Mouse (Mus musculus): Measurements from ENCODE around the gene Dgkz.

The Dgkz gene

DNA sequence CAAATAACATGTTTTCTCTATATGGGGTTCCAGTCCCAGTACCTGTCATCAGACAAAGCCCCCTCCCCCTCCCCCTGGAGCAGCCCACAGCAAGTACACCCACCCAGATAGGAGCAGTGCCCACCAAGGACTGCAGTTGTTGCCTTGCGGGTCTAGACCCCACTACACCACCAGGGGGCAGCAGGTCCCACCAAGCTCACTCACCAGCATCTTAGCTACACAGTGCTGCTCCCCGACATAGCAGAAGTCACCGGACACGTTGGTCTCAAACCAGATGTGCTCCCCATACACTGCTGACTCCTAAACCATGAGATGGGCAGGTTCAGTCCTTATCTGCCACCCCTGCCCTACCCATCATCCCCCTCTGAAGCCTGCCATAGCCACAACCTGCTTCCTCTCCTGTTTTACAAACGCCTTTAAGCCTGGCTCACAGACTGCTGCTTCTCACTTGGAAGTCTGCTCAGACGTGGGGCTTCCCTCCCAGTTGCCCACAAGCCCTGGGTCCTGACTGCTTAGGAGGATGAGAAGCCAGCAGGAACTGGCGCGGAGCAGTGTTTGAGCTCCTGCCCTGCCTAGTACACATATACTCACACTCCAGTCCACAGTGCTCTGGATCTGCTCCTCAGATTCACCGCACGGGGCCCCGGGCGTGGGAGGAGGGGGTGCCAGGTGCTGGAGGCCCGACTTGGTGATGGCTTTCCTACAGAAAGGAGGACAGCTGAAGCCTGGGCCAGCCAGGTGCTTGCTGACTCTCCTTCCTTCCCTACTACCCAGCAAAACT, 31.3 kb downstream of the Dgkz start:
- ATAC-seq (ENCODE audit: insufficient number of reproducible peaks, low FRiP score, low TSS enrichment): 0 out of 2 replicates have a peak, but pooled peaks have one; percentile 36

DNA sequence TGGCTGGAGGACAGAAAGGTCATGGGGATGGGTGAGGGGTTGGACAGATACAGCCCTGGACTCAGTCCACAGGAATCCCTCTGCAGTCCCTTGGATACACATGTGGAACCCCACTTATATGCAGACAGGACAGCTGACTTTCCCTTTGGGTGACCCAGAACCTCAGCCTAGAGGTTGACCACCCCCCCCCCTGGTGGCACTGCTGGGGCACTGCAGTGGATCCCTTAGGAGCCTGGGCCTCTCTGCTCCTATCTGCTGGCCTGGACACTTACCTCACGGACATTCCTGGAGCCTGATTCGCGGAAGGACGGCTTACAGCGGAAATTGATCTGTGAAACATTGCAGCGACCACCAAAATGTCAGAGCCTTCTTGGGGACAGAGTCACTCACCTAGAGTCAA, 33.3 kb downstream of the Dgkz start:
- no peak for ATAC-seq (ENCODE audit: insufficient number of reproducible peaks, low FRiP score, low TSS enrichment)

DNA sequence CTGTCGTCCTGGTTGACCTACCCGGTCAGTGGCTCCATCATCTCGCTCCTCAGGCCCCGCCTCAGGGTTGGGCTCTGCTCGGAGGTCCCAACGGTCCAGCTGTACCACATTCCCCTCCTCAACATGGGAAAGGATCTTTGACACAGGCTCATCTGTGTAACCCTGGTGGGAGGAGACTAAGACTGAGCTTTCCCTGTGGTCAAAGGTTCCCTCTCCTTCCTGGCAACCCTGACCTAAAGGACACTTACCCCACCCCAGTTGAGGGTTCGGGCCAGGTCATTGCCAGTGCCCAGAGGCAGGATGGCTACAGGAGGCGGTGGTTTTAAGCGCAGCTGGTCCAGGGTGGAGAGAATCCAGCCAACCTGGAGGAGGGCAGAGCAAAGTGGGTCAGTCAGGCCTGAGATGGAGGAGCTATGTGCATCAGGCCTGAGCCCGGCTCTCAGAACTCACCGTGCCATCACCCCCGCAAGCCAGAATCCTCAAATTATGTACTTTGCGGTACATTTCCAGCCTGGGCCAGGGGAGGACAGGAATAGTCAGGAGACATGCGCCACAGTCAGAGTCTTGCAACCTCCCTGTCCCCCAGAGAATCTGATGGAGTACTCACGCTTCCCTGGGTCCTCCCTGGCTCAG, 36.2 kb downstream of the Dgkz start:
- no peak for ATAC-seq (ENCODE audit: insufficient number of reproducible peaks, low FRiP score, low TSS enrichment)

DNA sequence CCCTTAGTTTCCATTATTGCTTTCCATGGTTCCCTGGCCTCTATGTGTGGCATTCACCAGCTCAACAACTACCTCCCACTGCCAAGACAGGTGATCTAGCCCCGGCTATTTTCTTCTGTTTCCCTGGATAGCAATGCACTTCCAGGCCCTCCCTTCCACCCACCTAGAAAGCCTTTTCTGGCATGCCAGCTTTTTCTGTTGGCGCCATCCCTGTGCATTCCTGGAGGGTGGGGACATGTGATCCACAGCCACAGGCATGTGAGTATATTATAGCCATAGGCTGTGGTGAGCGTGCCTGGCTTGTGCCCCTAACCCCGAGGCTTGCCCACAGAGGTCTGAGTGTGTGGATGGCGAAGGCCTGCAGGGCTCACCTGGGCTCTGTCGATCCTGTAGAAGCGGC, 39.5 kb downstream of the Dgkz start:
- ATAC-seq (ENCODE audit: insufficient number of reproducible peaks, low FRiP score, low TSS enrichment): no peak

DNA sequence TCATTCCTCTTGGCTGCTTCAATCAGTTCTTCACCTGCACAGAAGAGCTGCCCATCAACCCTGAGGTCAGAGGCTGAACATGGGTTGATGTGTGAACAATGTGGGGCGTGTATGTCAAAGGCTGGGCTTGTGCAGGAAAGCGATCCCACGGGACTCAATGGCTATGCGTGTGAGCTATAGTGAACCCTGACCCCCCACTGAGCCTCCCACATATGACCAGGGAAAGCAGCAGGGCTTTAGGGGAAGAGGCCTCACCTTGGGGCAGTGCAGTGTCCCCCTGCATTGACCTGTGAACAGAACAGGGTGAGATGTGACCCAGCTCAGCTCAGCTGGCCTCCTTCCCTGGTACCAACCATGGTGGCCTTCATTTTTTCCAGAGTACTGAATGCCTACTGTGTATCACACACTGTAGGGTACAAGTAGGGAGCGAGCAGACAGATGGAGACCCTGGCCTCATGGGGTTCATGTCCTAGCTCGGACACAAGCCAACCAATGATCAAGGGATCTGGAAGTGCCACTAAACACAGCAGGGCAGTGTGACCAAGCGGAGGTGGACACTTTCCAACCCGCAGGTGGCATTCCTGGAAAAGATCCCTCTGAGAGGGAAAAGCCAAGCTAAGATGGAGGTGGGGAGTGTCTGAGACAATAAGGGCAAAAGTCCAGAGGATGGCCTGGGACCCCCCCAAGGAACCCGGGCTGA, 40.7 kb downstream of the Dgkz start:
- no peak for ATAC-seq (ENCODE audit: insufficient number of reproducible peaks, low FRiP score, low TSS enrichment)

DNA sequence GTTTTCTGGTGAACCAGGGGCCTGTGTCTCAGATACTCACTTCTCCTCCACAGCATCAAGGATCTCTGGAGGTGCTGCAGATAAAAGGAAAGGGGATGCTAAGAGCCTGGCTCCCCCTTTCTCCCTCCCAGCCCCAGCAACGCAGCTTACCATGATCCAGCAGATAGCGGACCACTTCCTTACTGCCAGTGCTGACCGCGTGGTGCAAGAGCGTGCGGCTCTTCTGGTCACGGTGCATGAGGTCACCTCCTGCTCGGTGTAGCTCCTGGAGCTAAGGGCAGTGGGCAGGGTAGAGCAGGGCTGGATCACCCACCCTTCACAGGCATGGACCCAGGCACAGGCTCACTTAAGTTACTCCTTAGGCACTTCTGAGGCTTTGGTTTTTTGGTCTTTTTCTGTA, 41.6 kb downstream of the Dgkz start:
- no peak for ATAC-seq (ENCODE audit: insufficient number of reproducible peaks, low FRiP score, low TSS enrichment)

DNA sequence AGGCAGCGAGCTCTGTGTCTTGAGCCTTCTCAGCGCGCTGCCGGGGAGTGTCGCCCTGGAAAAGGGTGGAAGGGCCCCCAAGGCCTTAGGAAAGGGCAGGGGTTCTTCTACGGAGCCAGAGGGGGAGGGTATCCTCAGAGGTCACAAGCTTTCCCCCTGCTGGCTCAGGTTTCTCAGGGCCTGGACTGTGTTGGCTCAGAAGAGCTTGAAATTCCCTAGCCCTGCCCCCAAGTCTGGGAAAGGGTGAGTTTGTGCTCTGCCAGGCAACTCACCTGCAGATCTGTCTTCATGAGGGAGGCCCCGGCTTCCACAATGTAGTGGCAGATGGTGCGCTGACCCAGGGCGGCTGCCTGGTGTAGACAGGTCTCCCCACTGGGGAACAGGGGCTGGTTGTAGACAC, 42.2 kb downstream of the Dgkz start:
- ATAC-seq (ENCODE audit: insufficient number of reproducible peaks, low FRiP score, low TSS enrichment): peak; percentile 60

DNA sequence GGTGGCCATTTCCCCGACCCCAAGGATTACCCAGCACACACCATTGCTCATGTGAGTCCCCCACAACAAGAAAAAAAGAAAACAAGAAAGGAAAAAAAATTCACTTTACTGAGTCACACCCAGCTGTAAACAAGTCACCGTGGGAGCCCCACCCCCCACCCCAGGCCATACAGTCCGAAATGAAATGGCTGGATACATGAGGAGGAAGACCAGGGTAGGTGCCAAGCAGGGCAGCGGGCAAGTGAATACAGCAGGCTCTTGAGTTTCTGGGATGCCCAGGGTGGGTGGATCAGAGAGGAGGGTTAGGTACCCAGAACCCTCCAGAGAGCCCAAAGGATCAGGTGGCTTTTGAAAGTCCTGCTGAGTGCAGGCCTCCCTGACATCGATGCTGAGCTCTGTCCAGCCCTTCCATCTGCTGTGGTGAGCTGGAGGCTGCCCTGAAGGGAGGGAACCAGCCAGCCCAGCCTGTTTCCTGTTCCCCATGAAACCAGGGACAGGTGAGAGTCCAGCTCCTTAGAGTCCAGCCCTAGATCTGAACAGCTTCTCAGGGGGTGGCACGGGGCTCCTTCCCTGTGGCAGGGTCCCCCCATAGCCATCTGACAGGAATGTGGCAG, 42.8 kb downstream of the Dgkz start:
- ATAC-seq (ENCODE audit: insufficient number of reproducible peaks, low FRiP score, low TSS enrichment): peak; percentile 24; the same call in 1 of the 2 replicates

DNA sequence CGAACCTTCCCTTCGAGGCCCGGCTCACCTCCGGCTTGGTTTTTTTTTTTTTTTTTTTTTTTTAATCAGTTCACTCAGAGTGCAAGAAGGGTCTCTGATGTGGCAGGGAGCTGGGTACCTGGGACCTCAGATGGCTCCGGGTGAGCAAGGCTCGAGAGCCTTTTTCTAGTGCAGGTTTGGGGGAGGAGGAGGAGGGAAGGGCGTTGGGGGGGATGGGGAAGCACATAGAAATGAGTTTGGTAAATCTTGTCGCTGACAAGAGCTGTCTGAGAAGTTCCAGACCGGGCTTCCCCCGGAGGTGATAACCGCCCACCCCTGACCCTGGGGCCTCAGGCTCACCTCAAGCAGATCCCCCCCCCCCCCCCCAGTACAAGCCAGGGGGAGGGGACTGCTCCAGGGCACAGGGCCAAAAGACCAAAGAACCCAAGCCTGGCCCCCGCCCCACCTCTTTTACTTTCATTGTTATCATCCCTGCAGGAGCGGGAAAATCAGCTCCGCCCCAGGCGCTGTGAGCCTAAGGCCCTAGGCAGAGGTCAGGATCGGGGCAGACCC, 43.4 kb downstream of the Dgkz start, which contains the start of gene Mdk:
Gene Mdk (minus strand): TSS at position 138 of the 552 bp plus-strand sequence.
- no peak for ATAC-seq (ENCODE audit: insufficient number of reproducible peaks, low FRiP score, low TSS enrichment)

DNA sequence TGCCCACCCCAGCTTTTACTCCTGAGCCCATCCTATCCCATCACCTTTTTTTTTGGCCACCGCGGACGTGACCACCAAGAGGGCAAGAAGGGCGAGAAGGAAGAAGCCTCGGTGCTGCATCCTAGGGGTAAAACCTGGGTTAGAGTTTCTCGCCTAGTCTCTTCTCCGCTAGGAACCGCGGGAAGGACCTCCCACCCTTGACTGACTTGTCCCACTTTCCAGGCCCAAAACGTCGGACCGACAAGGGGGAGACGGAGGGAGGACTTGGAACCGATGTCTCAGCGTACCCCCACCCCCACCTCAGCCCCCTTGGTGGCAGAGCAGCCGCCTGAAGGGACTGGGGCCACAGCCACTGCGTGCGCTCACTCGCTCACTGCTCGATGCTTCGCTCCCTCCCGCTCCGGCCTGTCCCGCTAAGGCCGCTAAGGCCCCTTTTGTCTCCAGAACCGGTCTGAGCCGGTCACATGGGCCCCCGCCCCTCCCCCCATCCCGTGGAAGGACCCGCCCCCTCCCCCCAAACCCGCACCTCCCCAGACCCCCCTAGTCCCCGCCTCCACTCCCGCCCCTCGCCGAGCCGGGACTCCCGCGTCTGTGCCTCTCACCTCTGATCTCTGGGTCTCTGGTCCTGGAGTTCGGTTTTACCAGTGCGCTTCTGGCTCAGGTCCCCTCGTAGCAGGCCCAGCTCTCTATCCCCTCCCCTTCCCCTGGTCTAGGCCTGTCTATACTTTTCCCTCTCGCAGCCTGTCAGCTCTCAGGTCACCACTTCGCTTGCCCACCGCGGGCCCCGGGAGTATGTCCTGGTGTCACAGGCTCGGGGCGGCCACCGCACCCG, 44.1 kb downstream of the Dgkz start:
- no peak for ATAC-seq (ENCODE audit: insufficient number of reproducible peaks, low FRiP score, low TSS enrichment)

DNA sequence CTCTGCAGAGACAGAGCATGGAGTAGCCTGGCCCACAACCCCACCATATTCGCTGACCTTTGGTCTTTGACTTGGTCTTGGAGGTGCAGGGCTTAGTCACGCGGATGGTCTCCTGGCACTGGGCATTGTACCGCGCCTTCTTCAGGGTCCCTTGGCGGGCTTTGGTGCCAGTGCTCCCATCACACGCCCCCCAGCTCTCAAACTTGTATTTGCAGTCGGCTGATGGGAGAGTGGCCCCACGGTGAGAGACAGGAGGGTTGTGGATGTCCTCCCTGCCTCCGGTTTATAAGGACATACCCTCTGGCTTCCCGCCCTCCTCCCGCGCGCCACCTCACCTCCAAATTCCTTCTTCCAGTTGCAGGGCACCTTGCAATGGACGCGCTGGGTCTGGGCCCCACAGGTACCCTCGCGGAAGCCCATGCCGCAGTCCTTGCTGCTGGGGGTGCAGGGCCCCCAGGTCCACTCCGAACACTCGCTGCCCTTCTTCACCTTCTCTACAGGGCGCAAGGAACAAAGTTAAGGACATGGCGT, 44.8 kb downstream of the Dgkz start:
- ATAC-seq (ENCODE audit: insufficient number of reproducible peaks, low FRiP score, low TSS enrichment): no peak

DNA sequence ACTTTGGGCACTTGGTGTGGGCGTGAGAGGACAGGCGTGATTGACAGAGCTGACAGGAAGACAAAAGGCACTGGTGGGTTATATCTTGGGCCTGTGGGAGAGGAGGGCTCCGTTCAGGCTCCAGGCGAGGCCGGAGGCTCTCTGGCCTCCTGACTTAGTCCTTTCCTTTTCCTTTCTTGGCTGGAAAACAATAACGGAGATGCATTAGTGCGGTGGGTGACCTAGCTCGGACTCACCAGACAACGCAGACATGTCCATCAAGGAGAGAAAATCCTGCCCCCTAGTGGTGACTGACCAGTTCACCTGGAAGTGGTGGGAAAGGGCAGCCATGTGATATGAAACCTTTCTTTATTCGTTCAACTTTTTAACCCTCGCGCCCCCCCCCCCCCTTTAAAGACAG, 45.7 kb downstream of the Dgkz start:
- ATAC-seq (ENCODE audit: insufficient number of reproducible peaks, low FRiP score, low TSS enrichment): no peak

DNA sequence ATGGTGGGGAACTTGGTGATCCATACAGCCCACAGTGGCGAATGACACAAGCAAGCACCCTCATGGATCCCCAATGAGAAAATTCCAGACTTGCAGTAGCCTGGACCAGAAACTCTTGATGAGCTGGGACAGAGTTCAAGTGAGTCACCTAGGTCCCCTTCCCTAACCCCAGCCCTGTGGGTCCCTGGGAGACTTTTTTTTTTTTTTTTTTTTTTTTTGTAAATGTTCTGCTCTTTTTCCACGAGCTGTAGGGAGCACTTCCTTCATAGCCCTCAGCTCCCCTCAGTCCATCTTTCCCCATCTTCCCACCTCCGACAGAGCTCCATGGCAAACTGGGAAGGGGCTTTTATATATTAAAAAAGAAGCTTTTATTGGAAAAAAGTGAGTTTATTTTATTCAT, 46.2 kb downstream of the Dgkz start:
- no peak for ATAC-seq (ENCODE audit: insufficient number of reproducible peaks, low FRiP score, low TSS enrichment)

DNA sequence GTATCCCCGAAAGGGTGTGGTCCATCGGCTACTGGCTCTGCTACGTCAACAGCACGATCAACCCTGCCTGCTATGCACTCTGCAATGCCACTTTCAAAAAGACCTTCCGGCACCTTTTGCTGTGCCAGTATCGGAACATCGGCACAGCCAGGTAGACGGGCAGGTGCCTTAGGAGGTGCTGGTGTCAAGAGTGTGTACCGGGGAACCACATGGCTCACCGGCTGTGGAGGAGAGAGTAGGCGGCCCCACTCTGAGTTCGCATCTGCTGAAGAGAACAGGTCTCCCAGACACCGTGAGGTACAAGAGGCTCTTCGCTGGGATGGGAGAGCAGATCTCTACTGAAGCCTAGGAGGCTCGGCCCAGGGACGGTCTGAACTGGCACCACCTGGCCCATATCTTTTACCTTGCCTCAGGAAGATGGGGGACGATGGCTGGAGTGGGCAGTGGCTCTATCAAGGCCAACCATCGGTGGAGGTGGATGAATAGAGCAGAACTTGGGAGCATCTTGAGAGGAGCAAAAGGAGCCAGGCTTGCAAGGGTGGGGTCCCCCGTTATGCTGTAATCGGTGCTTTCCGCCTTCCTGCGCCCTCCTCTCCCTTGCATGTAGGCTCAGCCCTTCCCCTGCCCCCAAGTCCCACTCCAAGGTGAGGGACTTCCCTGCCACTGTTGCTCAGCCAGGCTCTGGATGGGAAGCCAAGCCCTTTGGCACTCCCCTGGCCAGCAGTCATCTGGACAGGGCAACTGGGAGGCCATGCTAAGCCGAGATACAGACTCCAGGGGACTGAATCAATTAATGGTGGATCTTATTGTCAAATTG, 46.9 kb downstream of the Dgkz start:
- no peak for ATAC-seq (ENCODE audit: insufficient number of reproducible peaks, low FRiP score, low TSS enrichment)

DNA sequence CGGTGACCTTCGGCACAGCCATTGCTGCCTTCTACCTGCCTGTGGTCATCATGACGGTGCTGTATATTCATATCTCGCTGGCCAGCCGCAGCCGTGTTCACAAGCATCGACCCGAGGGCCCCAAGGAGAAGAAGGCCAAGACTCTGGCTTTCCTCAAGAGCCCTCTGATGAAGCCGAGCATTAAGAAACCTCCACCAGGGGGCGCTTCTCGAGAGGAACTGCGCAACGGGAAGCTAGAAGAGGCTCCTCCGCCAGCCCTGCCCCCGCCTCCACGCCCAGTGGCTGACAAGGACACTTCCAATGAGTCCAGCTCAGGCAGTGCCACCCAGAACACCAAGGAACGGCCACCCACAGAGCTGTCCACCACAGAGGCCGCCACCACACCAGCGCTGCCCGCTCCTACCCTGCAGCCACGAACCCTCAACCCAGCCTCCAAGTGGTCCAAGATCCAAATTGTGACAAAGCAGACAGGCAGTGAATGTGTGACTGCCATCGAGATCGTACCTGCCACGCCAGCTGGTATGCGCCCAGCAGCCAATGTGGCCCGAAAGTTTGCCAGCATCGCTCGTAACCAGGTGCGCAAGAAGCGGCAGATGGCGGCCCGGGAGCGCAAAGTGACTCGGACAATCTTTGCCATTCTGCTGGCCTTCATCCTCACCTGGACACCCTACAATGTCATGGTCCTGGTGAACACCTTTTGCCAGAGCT, 47.7 kb downstream of the Dgkz start:
- no peak for ATAC-seq (ENCODE audit: insufficient number of reproducible peaks, low FRiP score, low TSS enrichment)

DNA sequence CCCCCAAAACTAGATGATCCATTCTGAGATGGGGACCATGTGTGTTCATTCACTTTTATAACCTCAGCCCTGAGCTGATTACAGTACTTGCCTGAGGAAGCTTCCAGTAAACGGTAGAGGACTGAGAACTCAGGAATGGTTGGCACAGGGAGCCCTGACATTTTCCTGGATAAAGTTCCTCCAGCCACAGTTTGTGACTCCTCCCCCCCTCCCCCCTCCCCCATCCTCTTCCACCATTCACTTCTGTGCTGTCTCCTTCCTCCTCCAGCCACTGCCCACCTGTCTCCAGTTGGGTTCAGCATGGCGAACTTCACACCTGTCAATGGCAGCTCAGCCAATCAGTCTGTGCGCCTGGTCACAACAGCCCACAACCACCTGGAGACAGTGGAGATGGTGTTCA, 48.7 kb downstream of the Dgkz start, which contains the start of gene Chrm4:
Gene Chrm4 (plus strand): TSS at position 301 of the 400 bp plus-strand sequence.
- no peak for ATAC-seq (ENCODE audit: insufficient number of reproducible peaks, low FRiP score, low TSS enrichment)

DNA sequence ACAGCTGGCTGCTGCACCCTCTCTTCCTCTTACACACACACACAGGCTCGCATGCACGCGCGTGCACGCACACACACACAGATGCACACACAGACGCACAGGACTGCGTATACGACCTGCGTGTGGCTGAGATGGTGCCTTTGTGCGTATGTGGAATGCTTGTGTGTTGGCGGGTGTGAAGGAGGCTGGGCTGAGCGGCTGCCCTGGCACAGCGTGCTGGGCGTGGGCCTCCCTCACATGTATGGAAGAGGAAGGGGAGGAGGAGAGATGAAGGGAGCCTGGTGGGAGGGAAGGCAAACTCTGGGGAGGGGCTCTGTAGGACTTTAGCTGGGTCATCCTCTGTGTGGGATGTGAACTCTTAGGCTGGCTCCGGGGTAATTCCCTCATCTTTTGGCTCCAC, 50.2 kb downstream of the Dgkz start:
- ATAC-seq (ENCODE audit: insufficient number of reproducible peaks, low FRiP score, low TSS enrichment): no peak

DNA sequence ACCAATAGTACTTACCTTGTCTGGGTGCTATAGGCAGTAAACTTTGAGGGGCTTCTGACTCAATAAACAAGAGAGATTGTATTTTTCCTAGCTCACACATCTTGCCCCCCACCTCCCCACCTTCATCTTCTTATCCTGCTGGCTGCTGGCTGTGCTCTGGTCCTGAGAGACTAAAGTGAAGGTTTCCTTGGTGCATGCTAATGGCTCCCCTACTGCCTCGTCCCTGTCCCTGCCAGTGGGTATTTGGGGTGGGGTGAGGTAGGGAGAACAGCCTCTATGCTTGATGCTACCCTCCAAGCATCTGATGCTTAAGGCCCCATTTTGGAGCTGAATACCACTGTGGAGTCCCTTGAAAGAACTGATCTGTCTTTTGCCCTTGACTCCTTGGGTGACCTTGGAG, 50.9 kb downstream of the Dgkz start:
- ATAC-seq (ENCODE audit: insufficient number of reproducible peaks, low FRiP score, low TSS enrichment): no peak

All from cerebellum, adult (tissue).